Mouse (Mus musculus) kidney, embryonic 14.5 days (tissue): ENCODE results near the gene Gk5. TPM values are rescaled to one million over a fixed set of nuclear protein-coding genes. Genes with fewer than 3 reads are reported as not detected.
A peak's percentile ranks its signal among the peaks of the same experiment; 100 is the strongest.
"Not testable (repeated sequence)": the region's sequence is repeated elsewhere in the genome, so short reads cannot be mapped to it uniquely, and the experiment has no call there.

Experiments used
- ATAC-seq: fragments of 200-750 bp; cut with Nextera tagmentation; 2 replicates; pipeline ENCODE4 v1.8.0; 2017; ENCODE audit warnings: moderate number of reproducible peaks, mild to moderate bottlenecking, moderate TSS enrichment, moderate library complexity; ENCODE audit not compliant: low FRiP score, low TSS enrichment
- H3K27ac ChIP-seq: fragments of 300-500 bp; sonication (generic); 2 replicates; pipeline ENCODE4 v1.5.1; 2014; ENCODE audit warnings: low read depth, mild to moderate bottlenecking, low read length, moderate library complexity, mixed read lengths
- H3K27me3 ChIP-seq: fragments of 300-500 bp; sonication (generic); 2 replicates; pipeline ENCODE4 v1.6.1; 2014; ENCODE audit warnings: mild to moderate bottlenecking, low read length; ENCODE audit not compliant: control insufficient read depth, insufficient read depth
- H3K36me3 ChIP-seq: fragments of 300-500 bp; sonication (generic); 2 replicates; pipeline ENCODE4 v1.6.1; 2014; ENCODE audit warnings: low read length, mixed read lengths; ENCODE audit not compliant: control insufficient read depth, insufficient read depth
- H3K4me1 ChIP-seq: fragments of 300-500 bp; sonication (generic); 2 replicates; pipeline ENCODE4 v1.6.1; 2014; ENCODE audit warnings: low read length, mixed read lengths; ENCODE audit not compliant: control insufficient read depth, insufficient read depth
- H3K4me2 ChIP-seq: fragments of 300-500 bp; sonication (generic); replicated peaks from 2 replicates; pipeline ENCODE4 v1.6.1; 2014; ENCODE audit warnings: low read depth, mild to moderate bottlenecking, low read length
- H3K4me3 ChIP-seq: fragments of 300-500 bp; sonication (generic); 2 replicates; pipeline ENCODE4 v1.5.1; 2014; ENCODE audit warnings: mild to moderate bottlenecking, low read length
- H3K9ac ChIP-seq: fragments of 300-500 bp; sonication (generic); 2 replicates; pipeline ENCODE4 v1.6.1; 2014; ENCODE audit warnings: low read depth, mild to moderate bottlenecking, low read length, moderate library complexity
- H3K9me3 ChIP-seq: fragments of 300-500 bp; sonication (generic); 2 replicates; pipeline ENCODE4 v1.6.1; 2016; ENCODE audit warnings: low read length; ENCODE audit not compliant: control insufficient read depth
- WGBS: fragments of 180-500 bp; shearing (Covaris S2); extraction: QIAGEN DNeasy Blood & Tissue Kit; methylation state at CpG from one replicate; pipeline ENCODE4 v1.1.7; 2014; 5-methylcytosine and 5-hydroxymethylcytosine counted together
- polyA plus RNA-seq: library from polyadenylated mRNA; unstranded; fragments of >200 nt; fragmentation: Nextera tagmentation; extraction: Ambion mirVana; gene quantifications from 2 replicates; pipeline ENCODE4 v1.2.1, GENCODE M21; 2014

Gk5 gene
- polyA plus RNA-seq, 1 experiment from 2014 or later: 6.8 TPM

DNA sequence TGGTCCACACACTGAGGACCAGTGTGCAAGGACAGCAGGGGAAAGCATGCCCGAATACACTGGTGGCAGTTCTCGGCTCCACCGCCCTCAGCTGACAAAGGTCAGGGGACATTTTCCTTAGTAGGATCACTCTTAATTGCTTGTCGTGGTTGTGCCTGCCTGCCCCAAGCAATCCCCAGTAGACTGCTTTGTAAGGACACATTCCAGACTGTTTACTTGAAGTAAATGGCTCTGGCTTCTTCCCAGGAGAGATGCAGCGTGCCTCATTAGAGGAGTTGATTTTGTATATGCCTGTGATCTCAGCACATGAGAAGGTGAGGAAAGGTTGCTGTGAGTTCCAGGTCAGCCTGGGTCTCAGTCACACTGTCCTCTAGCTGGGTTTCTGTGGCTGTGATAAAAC lies 43.3 kb downstream of the Gk5 start:
- Histone ChIP-seq H3K4me3 (no peak overlapping the region), H3K4me1 (no peaks in the 10 kb centered on the region), H3K9ac (no peak overlapping the region), H3K27ac (no peak overlapping the region), H3K27me3 (no peaks in the 10 kb centered on the region), H3K9me3 (no peaks in the 10 kb centered on the region), H3K4me2 (no peak overlapping the region), H3K36me3 (no peaks in the 10 kb centered on the region)
- no peak for ATAC-seq
- 71% methylated on average over 5 of the region's 5 CpGs for WGBS

DNA sequence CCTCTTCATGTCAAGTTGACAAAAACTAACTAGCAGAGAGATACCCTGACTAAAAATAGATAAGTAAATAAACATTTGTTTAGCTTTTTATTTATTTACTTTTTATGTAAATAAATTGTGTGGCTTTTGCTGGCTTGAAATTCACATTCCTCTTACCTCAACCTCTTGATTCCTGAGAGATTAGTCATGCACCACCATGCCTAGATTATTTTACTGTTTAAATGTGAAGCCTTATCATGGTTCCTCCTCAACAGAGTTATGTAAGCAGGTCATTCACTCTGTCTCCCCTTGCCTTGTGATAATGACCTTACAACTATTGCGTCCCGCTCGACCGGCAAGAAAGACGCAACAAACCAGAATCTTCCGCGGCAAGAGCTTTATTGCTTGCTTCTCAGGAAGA lies 44.3 kb downstream of the Gk5 start:
- ATAC-seq: no peak
- Histone ChIP-seq H3K36me3 (no peaks in the 10 kb centered on the region), H3K4me1 (no peaks in the 10 kb centered on the region), H3K9me3 (no peaks in the 10 kb centered on the region), H3K27me3 (no peaks in the 10 kb centered on the region), H3K27ac (no peak overlapping the region), H3K4me3 (no peak overlapping the region), H3K9ac (no peak overlapping the region), H3K4me2 (no peak overlapping the region)
- WGBS: 94% methylated on average over 7 of the region's 7 CpGs

DNA sequence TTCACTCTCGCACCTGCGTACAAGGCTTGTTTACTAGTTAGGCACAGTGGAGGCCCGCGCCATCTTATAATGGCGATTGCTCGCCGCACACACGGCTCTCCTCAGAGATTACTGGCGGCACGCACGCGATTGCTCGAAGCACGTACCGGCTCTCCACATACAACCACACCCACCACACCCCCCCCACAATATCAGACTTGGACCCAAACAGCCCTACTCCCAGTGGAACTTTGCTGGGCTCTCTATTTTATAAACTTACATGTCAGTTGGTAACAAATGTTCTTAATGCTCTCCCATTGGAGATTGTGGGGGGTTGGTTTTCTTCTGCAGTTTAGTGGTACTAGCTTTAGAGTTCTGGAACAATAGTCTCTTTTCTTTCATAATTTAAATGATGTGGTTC lies 44.8 kb downstream of the Gk5 start:
- not testable (repeated sequence) for H3K4me2 ChIP-seq, ATAC-seq, H3K36me3 ChIP-seq, H3K27ac ChIP-seq, H3K9ac ChIP-seq, H3K4me1 ChIP-seq, H3K4me3 ChIP-seq, H3K9me3 ChIP-seq, H3K27me3 ChIP-seq
- over 99% methylated on average over 13 of the region's 15 CpGs for WGBS

DNA sequence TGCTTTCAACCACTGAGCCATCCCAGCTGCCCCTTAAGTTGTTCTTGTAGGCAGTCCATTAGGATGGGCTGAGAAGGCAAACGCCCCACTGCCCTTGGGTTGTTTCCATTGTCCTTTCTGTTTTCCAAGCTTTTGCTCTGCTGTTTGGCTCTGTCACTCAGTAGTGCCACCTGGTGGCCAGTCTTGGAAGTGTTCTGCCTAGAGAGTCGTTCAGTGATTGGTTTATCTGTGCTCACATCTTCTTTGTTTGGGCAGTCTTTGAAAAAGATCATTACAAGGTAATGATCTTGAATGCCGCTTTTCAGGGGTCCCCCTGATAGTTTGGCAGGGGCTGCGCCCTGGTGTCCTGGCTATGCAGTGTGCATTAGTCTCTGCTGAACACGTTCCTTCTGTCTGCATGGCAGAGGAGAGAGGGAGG lies 48.0 kb downstream of the Gk5 start:
- peak; percentile 55; the same call in 1 of the 2 replicates for ATAC-seq
- no peak overlapping the region for H3K4me3 ChIP-seq
- H3K36me3 ChIP-seq: no peaks in the 10 kb centered on the region
- no peak overlapping the region for H3K9ac ChIP-seq
- no peak overlapping the region for H3K27ac ChIP-seq
- 32% methylated on average over 5 of the region's 5 CpGs for WGBS
- H3K9me3 ChIP-seq: no peaks in the 10 kb centered on the region
- H3K4me2 ChIP-seq: no peak overlapping the region
- no peaks in the 10 kb centered on the region for H3K27me3 ChIP-seq
- no peaks in the 10 kb centered on the region for H3K4me1 ChIP-seq

DNA sequence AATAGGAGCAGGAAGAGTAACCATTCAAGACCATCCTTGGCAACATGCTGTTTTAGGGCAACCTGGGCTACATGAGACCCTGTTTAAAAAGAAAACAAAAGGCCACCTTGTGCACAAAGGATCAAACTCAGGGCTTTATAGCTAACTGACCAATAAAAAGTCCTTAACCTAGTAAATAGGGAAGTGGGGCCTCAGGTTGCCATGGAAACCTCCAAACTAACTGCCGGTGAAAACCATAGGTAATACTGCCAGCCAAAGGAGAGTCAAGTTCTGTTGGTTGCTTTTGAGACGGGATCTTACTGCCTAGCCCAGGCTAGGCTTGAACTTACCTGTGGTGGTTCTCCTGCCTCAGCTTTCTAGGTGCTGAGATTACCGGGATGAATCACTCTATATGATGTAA lies 51.4 kb downstream of the Gk5 start:
- no peak overlapping the region for H3K9ac ChIP-seq
- H3K36me3 ChIP-seq: no peaks in the 10 kb centered on the region
- 55% methylated on average over 3 of the region's 3 CpGs for WGBS
- no peaks in the 10 kb centered on the region for H3K9me3 ChIP-seq
- no peak overlapping the region for H3K4me2 ChIP-seq
- H3K4me1 ChIP-seq: no peaks in the 10 kb centered on the region
- ATAC-seq: no peak
- no peak overlapping the region for H3K4me3 ChIP-seq
- no peak overlapping the region for H3K27ac ChIP-seq
- H3K27me3 ChIP-seq: no peaks in the 10 kb centered on the region

DNA sequence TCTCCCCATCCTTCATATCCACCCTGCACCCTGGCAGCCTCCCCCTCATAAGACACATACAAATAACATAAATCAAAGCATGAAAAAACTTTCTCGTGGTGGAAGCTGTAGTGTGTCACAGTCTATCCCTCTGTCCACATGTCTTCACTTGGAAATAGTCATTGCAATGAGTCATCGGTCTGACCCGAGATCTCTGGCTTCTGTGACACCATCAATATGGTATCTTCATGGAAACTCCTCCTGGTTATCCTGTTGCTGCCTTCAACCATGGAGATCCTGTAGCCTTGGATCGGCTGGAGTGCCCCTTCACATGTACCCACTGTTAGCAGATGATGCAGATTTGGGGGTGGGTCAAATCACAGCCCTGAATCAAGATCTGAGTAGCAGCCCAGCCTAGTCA lies 65.7 kb downstream of the Gk5 start:
- WGBS: 85% methylated on average over 4 of the region's 4 CpGs
- Histone ChIP-seq H3K9me3 (no peaks in the 10 kb centered on the region), H3K36me3 (no peaks in the 10 kb centered on the region), H3K4me2 (no peak overlapping the region), H3K27me3 (no peaks in the 10 kb centered on the region), H3K4me3 (no peak overlapping the region), H3K27ac (no peak overlapping the region), H3K9ac (no peak overlapping the region), H3K4me1 (no peaks in the 10 kb centered on the region)
- ATAC-seq: no peak

DNA sequence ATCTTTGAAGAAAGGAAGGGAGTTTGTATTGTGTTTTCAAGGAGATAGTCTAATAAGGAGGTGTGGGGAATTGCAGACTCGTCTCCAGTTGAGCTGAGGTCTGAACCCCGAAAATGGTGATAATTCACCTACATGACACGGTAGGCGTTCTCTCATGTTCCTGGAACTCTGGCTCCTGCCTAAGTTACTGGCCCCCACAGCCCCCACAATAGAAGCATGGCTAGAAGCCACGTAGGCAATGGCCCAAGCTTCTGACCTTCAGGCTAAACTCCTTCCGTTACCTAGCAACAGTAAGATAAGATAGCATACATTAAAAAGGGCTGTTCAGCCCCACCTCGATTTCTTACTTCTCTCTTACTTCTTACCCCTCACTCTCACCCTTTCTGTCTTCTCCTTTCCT lies 67.5 kb downstream of the Gk5 start:
- Histone ChIP-seq H3K4me3 (no peak overlapping the region), H3K4me2 (no peak overlapping the region), H3K27me3 (no peaks in the 10 kb centered on the region), H3K27ac (no peak overlapping the region), H3K4me1 (no peaks in the 10 kb centered on the region), H3K9ac (no peak overlapping the region), H3K9me3 (no peaks in the 10 kb centered on the region), H3K36me3 (no peaks in the 10 kb centered on the region)
- WGBS: 64% methylated on average over 7 of the region's 7 CpGs
- no peak for ATAC-seq

DNA sequence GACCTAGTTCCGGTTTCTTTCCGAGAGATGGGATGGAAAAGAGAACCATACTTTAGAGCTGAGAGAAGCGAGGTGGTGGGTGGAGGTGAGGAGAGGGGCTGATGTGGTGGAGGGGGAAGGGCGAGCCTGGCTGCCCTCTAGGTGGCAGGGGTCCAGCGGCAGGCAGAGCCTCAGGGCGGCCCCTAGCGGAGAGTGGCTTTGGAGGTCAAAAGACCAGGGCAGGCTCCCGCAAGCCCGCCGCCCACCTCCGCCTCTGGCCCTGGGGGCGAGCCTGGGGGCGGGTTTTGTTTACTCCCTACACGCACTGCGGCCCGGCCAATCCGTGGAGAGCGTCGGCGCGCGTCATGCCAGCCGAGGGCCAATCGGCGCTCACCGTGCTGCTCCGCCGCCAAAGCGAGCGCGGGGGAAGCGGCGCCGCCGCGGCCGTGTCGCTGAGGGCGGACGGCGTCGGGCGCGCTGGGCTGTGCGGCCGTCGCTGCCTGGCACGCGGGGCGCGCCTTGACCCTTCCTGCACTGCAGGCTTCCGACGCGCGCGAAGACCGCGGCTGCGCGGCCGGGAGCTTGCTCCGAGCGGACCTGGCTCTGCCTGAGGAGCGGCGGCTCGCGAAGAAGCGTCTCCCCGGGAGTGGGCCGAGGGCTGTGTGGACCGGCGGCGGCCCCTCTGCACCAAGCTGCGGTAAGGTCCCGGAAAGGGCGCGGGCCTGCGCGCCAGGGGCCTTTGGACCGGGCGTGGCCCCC lies 76.9 kb downstream of the Gk5 start, which contains the start of gene Tfdp2:
TSS of gene Tfdp2 (plus strand) at position 391 of the 738 bp plus-strand sequence.
- Histone ChIP-seq H3K27ac (peak within 1 kb of the TSS; percentile 81), H3K27me3 (no peaks in the 10 kb centered on the region), H3K4me2 (peak within 1 kb of the TSS; percentile 90), H3K36me3 (no peaks in the 10 kb centered on the region), H3K9me3 (no peaks in the 10 kb centered on the region), H3K4me1 (peaks cover 16% of the 10 kb centered on the region; the same call in 1 of the 2 replicates), H3K4me3 (peak within 1 kb of the TSS; percentile 84), H3K9ac (peak within 1 kb of the TSS; percentile 88)
- under 1% methylated on average over 78 of the region's 81 CpGs for WGBS
- ATAC-seq: peak; percentile 99

DNA sequence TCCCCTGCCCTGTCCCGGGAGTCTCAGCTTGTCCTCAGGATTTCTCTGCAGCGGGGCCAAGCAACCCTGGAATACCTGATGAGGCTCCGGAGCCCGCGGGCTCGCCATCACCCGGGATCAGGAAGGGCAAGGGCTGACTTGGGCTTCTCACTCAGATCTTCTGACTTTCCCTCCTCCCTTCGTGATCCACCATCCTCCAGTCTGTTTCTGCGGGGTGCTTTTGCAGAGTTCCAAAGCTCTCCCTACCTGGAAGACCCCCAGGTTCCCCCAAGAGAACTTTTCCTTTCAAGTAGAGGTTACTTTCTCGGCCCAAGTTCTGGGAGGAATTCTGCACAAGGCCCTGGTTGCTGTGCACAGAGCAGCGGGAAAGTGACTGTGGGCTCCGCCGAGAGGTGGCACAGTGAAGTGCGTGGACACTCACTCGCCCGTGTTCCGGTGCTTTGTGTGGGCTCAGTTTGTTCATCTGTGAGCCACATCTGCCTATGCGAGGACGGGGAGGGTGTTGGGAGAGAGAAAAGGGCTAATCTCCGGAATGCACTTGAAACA lies 77.5 kb downstream of the Gk5 start:
- Histone ChIP-seq H3K27ac (peak overlapping the region; percentile 81), H3K4me1 (peaks cover 16% of the 10 kb centered on the region; the same call in 1 of the 2 replicates), H3K36me3 (no peaks in the 10 kb centered on the region), H3K9me3 (no peaks in the 10 kb centered on the region), H3K27me3 (no peaks in the 10 kb centered on the region), H3K4me3 (peak overlapping the region; percentile 84), H3K9ac (peak overlapping the region; percentile 88), H3K4me2 (peak overlapping the region; percentile 90)
- ATAC-seq: no peak
- WGBS: under 1% methylated on average over 17 of the region's 20 CpGs
